Mouse (Mus musculus) midbrain, embryonic 10.5 days (tissue): ENCODE data around the gene Ccdc97. TPM values are rescaled to one million over a fixed set of nuclear protein-coding genes. Genes with fewer than 3 reads are reported as not detected.
A peak's percentile ranks its signal among the peaks of the same experiment; 100 is the strongest.
"Not testable (repeated sequence)": the region's sequence is repeated elsewhere in the genome, so short reads cannot be mapped to it uniquely, and the experiment has no call there.

ENCODE experiments used
- DNase-seq: peaks from one replicate; pipeline ENCODE4 v3.0.0-alpha.2; 2017; ENCODE audit warnings: low spot score
- H3K27ac ChIP-seq: fragments of 300-500 bp; sonication (generic); replicated peaks from 2 replicates; pipeline ENCODE4 v1.5.1; 2016; ENCODE audit warnings: mild to moderate bottlenecking
- H3K27me3 ChIP-seq: fragments of 300-500 bp; sonication (generic); 2 replicates; pipeline ENCODE4 v1.6.1; 2016; ENCODE audit warnings: low read depth, mild to moderate bottlenecking; ENCODE audit not compliant: poor library complexity, severe bottlenecking
- H3K36me3 ChIP-seq: fragments of 300-500 bp; sonication (generic); 2 replicates; pipeline ENCODE4 v1.6.1; 2016; ENCODE audit warnings: mild to moderate bottlenecking, moderate library complexity
- H3K4me1 ChIP-seq: fragments of 300-500 bp; sonication (generic); 2 replicates; pipeline ENCODE4 v1.6.1; 2016
- H3K4me3 ChIP-seq: fragments of 300-500 bp; sonication (generic); 2 replicates; pipeline ENCODE4 v1.5.1; 2016; ENCODE audit warnings: mild to moderate bottlenecking, moderate library complexity
- H3K9me3 ChIP-seq: fragments of 300-500 bp; sonication (generic); replicated peaks from 2 replicates; pipeline ENCODE4 v1.6.1; 2016; ENCODE audit warnings: mild to moderate bottlenecking
- WGBS: fragments of 180-500 bp; shearing (Covaris S2); methylation state at CpG from one replicate; pipeline ENCODE4 v1.1.7; 2016; 5-methylcytosine and 5-hydroxymethylcytosine counted together
- polyA plus RNA-seq: library from polyadenylated mRNA; unstranded; fragments of >200 nt; fragmentation: Nextera tagmentation; extraction: Ambion mirVana; gene quantifications from 2 replicates; pipeline ENCODE4 v1.2.1, GENCODE M21; 2016

The Ccdc97 gene
- polyA plus RNA-seq, 1 experiment from 2014 or later: 30.1 TPM

DNA sequence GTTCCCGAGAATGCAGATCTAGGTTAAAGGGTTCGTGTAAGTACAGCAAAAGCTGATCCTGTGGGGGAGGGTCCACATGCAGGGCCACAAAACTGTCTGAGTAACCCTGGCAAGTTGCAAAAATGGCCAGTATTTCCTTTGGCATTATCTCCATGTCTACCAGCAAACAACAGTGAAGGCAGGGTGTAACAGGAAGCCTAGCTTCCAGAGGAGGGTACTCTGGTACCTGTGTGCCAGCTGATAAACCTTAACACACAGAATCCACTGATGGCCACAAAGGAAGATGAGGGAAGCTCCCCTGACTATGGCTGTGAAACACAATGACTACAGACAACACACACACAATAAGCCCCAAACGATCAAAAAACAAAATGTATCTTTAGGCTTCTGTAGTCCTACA, 19.4 kb upstream of the Ccdc97 start:
- H3K27me3 ChIP-seq: no peaks in the 10 kb centered on the region
- H3K4me1 ChIP-seq: no peaks in the 10 kb centered on the region
- no peak for DNase-seq
- peaks cover 100% of the 10 kb centered on the region for H3K36me3 ChIP-seq
- H3K4me3 ChIP-seq: no peak overlapping the region
- WGBS: 91% methylated on average over 3 of the region's 3 CpGs
- H3K9me3 ChIP-seq: no peaks in the 10 kb centered on the region
- no peak overlapping the region for H3K27ac ChIP-seq

DNA sequence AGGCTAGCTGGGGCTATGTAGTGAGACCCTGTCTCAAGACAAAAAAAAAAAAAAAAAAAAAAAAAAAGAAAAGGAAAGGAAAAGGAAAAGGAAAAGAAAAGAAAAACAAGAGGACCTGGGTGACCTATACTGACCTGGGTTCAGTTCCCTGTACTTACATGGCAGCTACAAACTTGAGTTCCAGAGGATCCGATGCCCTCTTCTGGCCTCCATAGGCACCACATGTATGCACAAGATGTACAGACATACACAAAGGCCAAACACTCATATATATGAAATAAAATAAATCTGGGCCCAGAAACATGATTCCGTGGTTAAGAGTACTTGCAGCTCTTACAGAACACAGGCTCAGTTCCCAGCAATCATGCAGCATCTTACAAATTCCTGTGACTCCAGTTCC, 18.0 kb upstream of the Ccdc97 start:
- DNase-seq: no peak
- Histone ChIP-seq H3K27ac (no peak overlapping the region), H3K27me3 (no peaks in the 10 kb centered on the region), H3K4me3 (no peak overlapping the region), H3K4me1 (no peaks in the 10 kb centered on the region), H3K36me3 (peaks cover 100% of the 10 kb centered on the region), H3K9me3 (no peaks in the 10 kb centered on the region)
- 95% methylated on average over 2 of the region's 2 CpGs for WGBS

DNA sequence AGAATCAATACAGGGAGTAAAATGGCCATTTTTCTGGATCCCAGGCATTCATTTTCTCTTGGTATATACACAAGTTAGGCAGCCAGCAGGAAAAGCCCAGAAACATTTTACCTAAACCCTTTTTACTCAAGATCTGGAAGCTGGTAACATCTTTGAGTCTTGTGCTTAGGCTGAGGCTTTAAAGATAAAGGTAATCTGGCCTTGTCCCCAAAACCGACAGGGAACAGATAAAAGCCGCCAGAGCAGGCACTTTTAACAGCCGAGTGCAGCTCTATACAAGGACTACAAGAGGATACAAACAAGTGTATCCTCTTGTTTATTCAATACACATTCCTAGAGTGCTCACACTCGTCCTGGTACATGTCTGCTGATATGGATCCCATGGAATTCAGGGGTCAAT, 16.1 kb upstream of the Ccdc97 start:
- no peaks in the 10 kb centered on the region for H3K27me3 ChIP-seq
- peaks cover 100% of the 10 kb centered on the region for H3K36me3 ChIP-seq
- 86% methylated on average over 4 of the region's 4 CpGs for WGBS
- no peaks in the 10 kb centered on the region for H3K9me3 ChIP-seq
- H3K4me1 ChIP-seq: no peaks in the 10 kb centered on the region
- no peak for DNase-seq
- H3K27ac ChIP-seq: no peak overlapping the region
- no peak overlapping the region for H3K4me3 ChIP-seq

DNA sequence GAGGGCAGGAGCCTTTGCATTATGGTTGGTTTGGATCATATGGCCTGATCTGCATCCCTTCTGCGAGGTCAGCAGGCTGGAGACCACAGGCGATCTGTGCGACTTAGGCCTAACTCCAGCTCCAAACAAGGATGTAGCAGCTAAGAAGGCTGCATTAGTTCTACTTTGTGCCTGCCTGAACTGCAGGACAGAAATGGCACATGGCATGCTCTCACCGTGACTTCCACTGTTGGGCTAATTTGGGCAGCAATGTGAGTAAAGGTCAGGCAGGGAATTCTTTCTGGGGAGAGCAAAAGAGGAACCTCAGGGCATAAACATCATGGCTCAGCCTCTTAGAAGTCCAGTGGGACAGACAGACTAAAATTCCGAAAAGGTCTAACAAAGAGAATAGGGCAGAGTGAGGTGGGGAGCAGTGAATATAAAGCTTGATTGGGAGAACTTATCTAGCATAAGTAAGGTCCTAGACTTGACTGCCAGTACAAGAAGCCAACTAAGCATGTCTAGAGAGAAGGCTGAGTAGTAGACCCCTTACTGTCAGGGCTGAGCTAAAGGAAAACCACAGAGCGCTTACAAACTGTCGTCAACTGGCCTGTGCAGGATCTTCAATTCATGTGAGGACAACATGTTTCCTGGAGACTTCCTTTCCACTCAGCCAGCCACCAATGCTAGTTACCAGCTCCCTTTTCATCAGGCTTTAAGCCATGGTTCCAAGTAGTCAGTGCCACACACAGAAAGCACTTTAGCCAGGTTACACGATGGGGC, 12.6 kb upstream of the Ccdc97 start:
- 93% methylated on average over 8 of the region's 8 CpGs for WGBS
- Histone ChIP-seq H3K27me3 (no peaks in the 10 kb centered on the region), H3K4me3 (no peak overlapping the region), H3K36me3 (peaks cover 98% of the 10 kb centered on the region), H3K4me1 (no peaks in the 10 kb centered on the region), H3K9me3 (no peaks in the 10 kb centered on the region), H3K27ac (no peak overlapping the region)
- DNase-seq: no peak

DNA sequence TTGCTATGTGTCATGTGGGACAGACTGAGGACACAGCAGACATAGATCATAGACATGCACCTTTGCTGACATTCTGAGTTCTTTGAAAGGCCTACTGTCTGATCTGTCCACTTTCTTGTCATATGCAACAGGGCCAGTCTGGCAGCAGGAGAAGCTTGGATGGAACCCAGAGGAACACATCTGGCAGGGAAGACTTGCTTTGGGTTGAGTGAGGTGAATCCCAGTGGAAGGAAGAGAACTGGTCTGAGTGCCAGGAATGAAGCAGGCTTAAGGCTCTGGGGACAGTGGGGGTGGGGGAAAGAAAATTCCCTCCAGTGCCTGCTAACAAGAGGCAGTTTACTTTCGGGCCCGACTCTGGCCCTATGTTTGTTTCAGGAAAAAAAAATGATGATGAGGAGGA, 11.0 kb upstream of the Ccdc97 start:
- Histone ChIP-seq H3K9me3 (no peaks in the 10 kb centered on the region), H3K4me1 (no peaks in the 10 kb centered on the region), H3K36me3 (peaks cover 98% of the 10 kb centered on the region), H3K27ac (no peak overlapping the region), H3K4me3 (no peak overlapping the region), H3K27me3 (no peaks in the 10 kb centered on the region)
- 98% methylated on average over 2 of the region's 2 CpGs for whole genome bisulfite sequencing
- no peak for DNase-seq

DNA sequence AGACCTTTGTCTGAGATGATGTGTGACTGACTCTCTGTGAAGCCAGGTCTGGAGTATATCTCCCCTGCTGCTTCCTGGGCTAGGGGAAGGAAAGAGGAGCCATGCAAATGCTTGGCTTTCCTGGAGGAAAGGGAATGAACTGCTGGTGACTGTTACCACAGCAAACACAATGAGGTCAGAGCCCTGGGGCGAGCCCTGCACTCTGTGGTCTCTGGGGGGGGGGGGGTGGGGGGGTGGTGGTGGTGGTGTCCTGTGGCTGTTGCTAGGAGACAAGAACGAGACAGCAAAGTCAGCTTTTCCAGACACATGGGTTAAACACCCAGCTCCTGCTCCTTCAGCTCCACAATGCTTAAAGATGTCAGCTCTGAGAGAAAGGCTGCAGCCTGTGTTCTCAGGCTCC, 10.5 kb upstream of the Ccdc97 start:
- DNase-seq: no peak
- no peaks in the 10 kb centered on the region for H3K4me1 ChIP-seq
- H3K27me3 ChIP-seq: no peaks in the 10 kb centered on the region
- WGBS: 59% methylated on average over 2 of the region's 2 CpGs
- H3K4me3 ChIP-seq: no peak overlapping the region
- no peak overlapping the region for H3K27ac ChIP-seq
- H3K36me3 ChIP-seq: peaks cover 98% of the 10 kb centered on the region
- no peaks in the 10 kb centered on the region for H3K9me3 ChIP-seq

DNA sequence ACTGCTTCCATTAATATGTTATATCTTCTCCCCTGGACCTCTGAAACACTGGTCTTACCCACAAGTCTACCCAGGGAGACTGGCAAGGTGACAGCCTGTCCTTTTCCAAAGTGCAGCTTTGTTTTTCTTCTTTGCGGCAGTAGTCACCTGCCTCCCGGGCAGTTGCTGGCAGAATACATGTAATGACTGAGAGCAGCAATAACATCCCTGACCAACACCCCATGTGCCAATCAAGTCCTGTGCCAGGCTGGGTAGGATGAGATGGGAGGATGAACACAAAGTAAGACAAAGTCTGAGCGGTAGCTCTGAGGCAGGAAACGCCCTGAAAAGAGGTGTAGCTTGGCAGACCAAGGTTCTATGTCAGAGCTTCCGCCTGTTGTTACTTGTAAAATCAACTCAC, 8.9 kb upstream of the Ccdc97 start:
- no peak for DNase-seq
- H3K4me3 ChIP-seq: no peak overlapping the region
- no peaks in the 10 kb centered on the region for H3K9me3 ChIP-seq
- H3K27ac ChIP-seq: no peak overlapping the region
- 97% methylated on average over 5 of the region's 5 CpGs for WGBS
- H3K27me3 ChIP-seq: no peaks in the 10 kb centered on the region
- peaks cover 98% of the 10 kb centered on the region for H3K36me3 ChIP-seq
- no peaks in the 10 kb centered on the region for H3K4me1 ChIP-seq

DNA sequence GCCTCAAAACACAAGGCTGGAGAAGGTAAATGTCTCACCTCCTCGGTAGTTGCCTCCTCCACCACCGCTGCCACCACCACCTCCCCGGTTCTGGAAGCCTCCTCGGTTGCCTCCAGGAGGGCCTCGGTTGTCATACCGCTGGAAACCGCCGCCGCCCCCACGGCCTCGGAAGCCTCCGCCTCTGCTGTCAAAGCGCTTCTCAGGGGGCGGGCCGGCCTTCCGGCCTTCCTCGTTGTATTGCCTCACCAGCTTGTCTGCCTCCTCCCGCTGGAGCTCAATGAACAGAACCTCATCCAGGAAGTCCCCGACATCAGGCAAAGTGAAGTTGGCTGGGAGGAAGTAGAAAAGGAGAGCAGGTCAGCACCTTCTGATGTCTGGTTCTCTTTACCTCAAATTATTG, 7.0 kb upstream of the Ccdc97 start:
- Histone ChIP-seq H3K27me3 (no peaks in the 10 kb centered on the region), H3K9me3 (no peaks in the 10 kb centered on the region), H3K4me3 (no peak overlapping the region), H3K36me3 (peaks cover 97% of the 10 kb centered on the region), H3K4me1 (no peaks in the 10 kb centered on the region), H3K27ac (no peak overlapping the region)
- WGBS: 89% methylated on average over 19 of the region's 19 CpGs
- DNase-seq: no peak

DNA sequence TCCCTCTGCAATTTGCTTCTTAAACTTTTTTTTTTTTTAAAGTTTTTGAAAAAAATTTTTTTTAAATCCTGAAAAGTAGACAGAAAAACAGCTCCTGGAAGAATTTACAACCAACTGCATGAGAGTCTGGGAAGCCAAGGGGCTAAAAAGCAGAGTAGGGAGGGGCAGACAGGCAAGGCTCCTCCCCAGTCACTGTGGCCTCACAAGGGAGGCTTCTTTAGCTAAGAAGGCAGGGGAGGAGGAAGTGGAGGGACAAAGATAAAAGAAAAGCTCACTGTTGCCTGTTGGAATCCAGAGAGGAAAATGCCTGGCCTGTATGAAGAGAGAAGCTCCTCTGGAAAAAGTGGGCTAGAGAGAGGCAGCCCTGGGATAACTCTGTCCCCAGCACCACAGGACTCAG, 2.9 kb upstream of the Ccdc97 start:
- H3K4me3 ChIP-seq, H3K9me3 ChIP-seq, DNase-seq, H3K27me3 ChIP-seq, H3K27ac ChIP-seq: not testable (repeated sequence)
- peaks cover 69% of the 10 kb centered on the region for H3K36me3 ChIP-seq
- H3K4me1 ChIP-seq: peaks cover 18% of the 10 kb centered on the region

DNA sequence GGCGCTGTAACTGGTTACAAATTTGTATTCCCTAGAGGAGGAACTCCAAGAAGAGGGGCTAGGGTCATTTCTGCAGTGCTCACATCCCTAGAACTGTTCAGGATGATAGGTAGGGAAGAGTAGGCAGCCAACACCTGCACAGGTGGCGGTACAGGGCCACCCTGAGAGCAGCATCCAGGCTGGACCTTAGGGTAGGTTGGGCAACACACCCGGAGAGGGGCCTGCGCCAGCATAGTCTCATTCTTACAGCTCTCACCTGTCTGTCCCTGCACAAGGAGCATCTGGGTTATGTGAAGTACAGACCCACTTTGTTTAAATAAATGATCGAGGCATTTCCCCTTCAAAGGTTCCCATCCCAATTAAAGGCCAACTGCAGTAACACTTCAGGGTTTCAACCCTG, 1.9 kb upstream of the Ccdc97 start:
- WGBS: 92% methylated on average over 5 of the region's 5 CpGs
- H3K4me3 ChIP-seq: no peak overlapping the region
- H3K4me1 ChIP-seq: peaks cover 18% of the 10 kb centered on the region
- no peak overlapping the region for H3K27ac ChIP-seq
- no peaks in the 10 kb centered on the region for H3K9me3 ChIP-seq
- no peaks in the 10 kb centered on the region for H3K27me3 ChIP-seq
- DNase-seq: no peak
- H3K36me3 ChIP-seq: peaks cover 64% of the 10 kb centered on the region

DNA sequence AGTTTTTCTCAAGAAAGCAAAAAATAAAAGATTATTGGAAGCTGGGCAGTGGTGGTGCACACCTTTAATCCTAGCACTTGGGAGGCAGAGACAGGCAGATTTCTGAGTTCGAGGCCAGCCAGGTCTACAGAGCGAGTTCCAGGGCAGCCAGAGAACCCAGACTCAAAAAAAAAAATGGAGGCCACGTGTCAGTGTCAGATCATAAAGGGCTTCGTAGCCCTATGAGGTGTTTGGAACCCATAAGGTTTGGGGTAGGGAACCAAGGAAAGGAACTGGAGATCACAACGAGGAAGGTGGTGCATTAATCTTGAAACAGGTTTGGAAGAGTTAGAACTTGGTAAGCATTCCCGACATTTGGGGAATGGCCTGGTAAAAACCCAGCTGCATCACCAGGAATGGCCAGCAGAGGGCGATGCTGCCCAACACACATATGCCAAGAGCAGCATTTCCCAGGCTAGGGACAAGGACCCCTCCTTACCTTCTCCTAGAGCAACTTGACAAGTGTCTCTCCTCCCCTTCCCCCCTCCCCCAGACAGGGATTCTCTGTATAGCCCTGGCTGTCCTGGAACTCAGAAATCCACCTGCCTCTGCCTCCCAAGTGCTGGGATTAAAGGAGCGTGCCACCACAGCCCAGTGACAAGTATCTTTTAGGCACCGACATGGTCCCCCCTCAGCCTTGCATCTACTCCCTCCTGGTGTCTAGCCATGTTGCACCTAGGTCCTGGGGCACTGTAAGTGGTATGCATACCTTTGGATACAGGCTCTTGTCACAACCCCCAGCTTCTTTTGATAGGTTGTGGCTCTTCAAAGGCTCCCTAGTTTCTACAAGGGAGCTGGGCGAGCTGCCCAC, 1.1 kb upstream of the Ccdc97 start:
- Histone ChIP-seq H3K4me1 (peaks cover 18% of the 10 kb centered on the region), H3K27me3 (no peaks in the 10 kb centered on the region), H3K9me3 (no peaks in the 10 kb centered on the region), H3K36me3 (peaks cover 64% of the 10 kb centered on the region), H3K4me3 (peak overlapping the region; percentile 78; the same call in 1 of the 2 replicates), H3K27ac (no peak overlapping the region)
- WGBS: 64% methylated on average over 10 of the region's 10 CpGs
- peak; percentile 82 for DNase-seq

DNA sequence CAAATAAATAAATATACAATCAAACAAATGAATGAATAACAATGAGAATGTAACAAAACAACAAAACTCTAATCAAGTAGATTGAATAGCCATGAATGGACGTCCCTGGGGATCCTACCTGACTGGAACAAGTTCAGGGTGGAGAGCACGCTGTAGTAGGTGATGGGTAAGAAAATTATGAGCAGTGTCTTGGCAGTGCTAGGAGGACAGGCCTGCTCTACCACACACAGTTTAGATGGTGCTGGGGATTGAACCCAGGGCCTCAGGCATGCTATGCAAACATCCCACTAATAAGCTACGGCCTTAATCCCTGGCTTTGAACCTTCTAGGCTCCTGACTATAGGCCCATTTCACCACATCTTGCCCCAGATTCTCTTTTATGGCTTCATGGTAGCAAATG, 1.4 kb downstream of the Ccdc97 start:
- Histone ChIP-seq H3K4me3 (peak overlapping the region; percentile 78), H3K4me1 (peaks cover 19% of the 10 kb centered on the region), H3K36me3 (peaks cover 64% of the 10 kb centered on the region)

DNA sequence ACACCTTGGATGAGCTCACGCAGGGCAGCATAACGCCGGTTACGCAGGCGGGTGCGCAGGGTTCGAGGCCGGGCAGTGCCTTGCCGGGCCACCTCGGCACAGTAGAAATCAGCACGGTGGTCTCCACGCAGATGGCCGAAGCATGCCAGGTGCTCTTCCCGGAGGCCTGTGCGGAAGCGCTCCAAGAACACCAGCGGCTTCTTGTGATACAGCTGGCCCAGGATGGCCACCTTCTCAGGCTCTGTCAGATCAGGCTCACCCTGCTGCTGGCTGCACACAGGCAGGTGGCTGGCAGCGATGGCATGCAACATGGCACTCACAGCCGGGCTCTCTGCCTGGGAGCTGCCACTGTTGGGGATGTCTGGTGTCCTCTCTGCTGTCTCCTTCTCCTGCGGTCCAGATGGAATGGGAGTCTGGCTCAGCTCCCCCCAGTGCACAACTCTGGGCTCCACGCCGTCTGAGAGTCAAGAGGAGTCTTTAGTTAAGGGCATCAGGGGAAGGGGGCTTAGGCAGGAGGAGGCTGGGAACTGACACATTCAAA, 3.1 kb downstream of the Ccdc97 start:
- Histone ChIP-seq H3K4me1 (peaks cover 36% of the 10 kb centered on the region), H3K4me3 (no peak overlapping the region), H3K36me3 (peaks cover 59% of the 10 kb centered on the region), H3K9me3 (no peaks in the 10 kb centered on the region), H3K27me3 (no peaks in the 10 kb centered on the region), H3K27ac (no peak overlapping the region)
- DNase-seq: no peak
- 96% methylated on average over 22 of the region's 22 CpGs for WGBS

More for the DNA sequence above, 1.4 kb downstream of the Ccdc97 start:
- no peaks in the 10 kb centered on the region for H3K27me3 ChIP-seq
- H3K27ac ChIP-seq: no peak overlapping the region
- DNase-seq: no peak
- WGBS: 95% methylated on average over 3 of the region's 3 CpGs
- H3K9me3 ChIP-seq: no peaks in the 10 kb centered on the region
